Mouse (Mus musculus): ENCODE results near the gene Ovol1. TPM values are rescaled to one million over a fixed set of nuclear protein-coding genes. Genes with fewer than 3 reads are reported as not detected.

Gene Ovol1
- total RNA-seq (2012; rRNA removed): not detected in 2 replicates
- total RNA-seq (2014; rRNA removed): not detected in 2 replicates
- not detected in 2 replicates for polyA plus RNA-seq (2012; ENCODE audit: insufficient read length, low read depth)

GRCm38 (mm10) chr19:5560457-5561041, at the start of gene Ovol1:
Ovol1 (minus strand) TSS chr19:5560646.
- dilution Hi-C loops (cut with MboI; ENCODE audit: extremely low pct_ligation_motif_present, extremely low pct_unique_long_range_greater_than_20kb, low sequenced_read_pairs) (no loop called here), in situ Hi-C loops (cut with MboI; ENCODE audit: low pct_ligation_motif_present, low pct_unique_long_range_greater_than_20kb, low sequenced_read_pairs) (loop anchor here (5.0 kb wide), 1 partner anchor 33 kb away; no protein-coding TSS in a partner anchor)
- TF ChIP-seq BHLHE40 (IDR thresholded peaks at IDR 0.05; ENCODE audit: low read depth, low read length) (no peak), MXI1 (IDR thresholded peaks at IDR 0.05; ENCODE audit: low read depth, low read length) (no peak), EP300 (IDR thresholded peaks at IDR 0.05; ENCODE audit: low read length) (no peak), RAD21 (IDR thresholded peaks at IDR 0.05; ENCODE audit: low read depth, low read length) (no peak), E2F4 (IDR thresholded peaks at IDR 0.05; ENCODE audit: insufficient replicate concordance, low read depth, low read length) (no peak), NRF1 (IDR thresholded peaks at IDR 0.05; ENCODE audit: low read depth, low read length) (no peak), USF2 (conservative IDR thresholded peaks at IDR 0.05; ENCODE audit: low read depth, low read length) (no peak), UBTF (IDR thresholded peaks at IDR 0.05; ENCODE audit: low read depth, low read length) (no peak), ZMIZ1 (IDR thresholded peaks at IDR 0.05; ENCODE audit: low read depth, low read length) (no peak), SIN3A (IDR thresholded peaks at IDR 0.05; ENCODE audit: low read length) (no peak), MAFK (IDR thresholded peaks at IDR 0.05; ENCODE audit: insufficient replicate concordance, low read length) (no peak), ZC3H11A (IDR thresholded peaks at IDR 0.05; ENCODE audit: low read depth, low read length) (no peak), POLR2AphosphoS2 (IDR thresholded peaks at IDR 0.05; ENCODE audit: low read depth, low read length) (no peak), MYC (IDR thresholded peaks at IDR 0.05; ENCODE audit: low read depth, low read length) (no peak), RCOR1 (conservative IDR thresholded peaks at IDR 0.05; ENCODE audit: low read depth, low read length) (no peak), USF1 (IDR thresholded peaks at IDR 0.05; ENCODE audit: low read depth, low read length) (no peak), POLR2A (IDR thresholded peaks at IDR 0.05; ENCODE audit: low read depth, low read length) (no peak), ZNF384 (IDR thresholded peaks at IDR 0.05; ENCODE audit: low read depth, low read length) (no peak), NELFE (IDR thresholded peaks at IDR 0.05; ENCODE audit: low read depth, low read length) (no peak)
- Histone ChIP-seq H3K4me2 (ENCODE audit: insufficient read depth, low read depth, poor library complexity, severe bottlenecking) (peak within 1 kb of the TSS; percentile 27; the same call in 1 of the 2 replicates), H3K9me3 (replicated peaks; ENCODE audit: low read length) (peaks cover 18% of the 10 kb centered on the region), H3K79me2 (replicated peaks; ENCODE audit: control insufficient read depth, extremely low read depth, insufficient read depth, poor library complexity, severe bottlenecking) (no peaks in the 10 kb centered on the region), H3K4me1 (ENCODE audit: control insufficient read depth in 1 of 2, insufficient read depth in 2 of 2) (no peaks in the 10 kb centered on the region), H3K27ac (ENCODE audit: insufficient read depth, low read depth) (no peak within 1 kb of the TSS), H3K4me3 (replicated peaks in 1 of 3; ENCODE audit: low read depth in 2 of 3, low read length in 2 of 3, poor library complexity in 1 of 3) (peak within 1 kb of the TSS in 1 of 3 experiments; percentile 3), H3K9ac (ENCODE audit: insufficient read depth, low read depth) (no peak within 1 kb of the TSS), H3K27me3 (replicated peaks) (peaks cover 83% of the 10 kb centered on the region), H3K36me3 (replicated peaks in 1 of 2; ENCODE audit: control insufficient read depth in 1 of 2, insufficient read depth in 1 of 2, low read length in 1 of 2) (no peaks in the 10 kb centered on the region)
- DNase-seq (ENCODE audit: extremely low read depth): no peak
